Mouse (Mus musculus) embryonic facial prominence, embryonic 15.5 days (tissue): ENCODE data around the gene Hdac5. TPM values are rescaled to one million over a fixed set of nuclear protein-coding genes. Genes with fewer than 3 reads are reported as not detected.
A peak's percentile ranks its signal among the peaks of the same experiment; 100 is the strongest.

Source experiments
- ATAC-seq: fragments of 200-750 bp; cut with Nextera tagmentation; 2 replicates; pipeline ENCODE4 v1.8.0; 2017; ENCODE audit warnings: low read depth, moderate TSS enrichment; ENCODE audit not compliant: insufficient number of reproducible peaks, low FRiP score, low TSS enrichment
- H3K27ac ChIP-seq: fragments of 300-500 bp; sonication (generic); replicated peaks from 2 replicates; pipeline ENCODE4 v1.5.1; 2015; ENCODE audit warnings: mild to moderate bottlenecking, inconsistent platforms
- H3K27me3 ChIP-seq: fragments of 300-500 bp; sonication (generic); 2 replicates; pipeline ENCODE4 v1.6.1; 2015; ENCODE audit warnings: inconsistent platforms
- H3K36me3 ChIP-seq: fragments of 300-500 bp; sonication (generic); 2 replicates; pipeline ENCODE4 v1.6.1; 2015; ENCODE audit warnings: mild to moderate bottlenecking, inconsistent platforms
- H3K4me1 ChIP-seq: fragments of 300-500 bp; sonication (generic); 2 replicates; pipeline ENCODE4 v1.6.1; 2015; ENCODE audit warnings: inconsistent platforms
- H3K4me2 ChIP-seq: fragments of 300-500 bp; sonication (generic); replicated peaks from 2 replicates; pipeline ENCODE4 v1.6.1; 2015; ENCODE audit warnings: mild to moderate bottlenecking, inconsistent platforms
- H3K4me3 ChIP-seq: fragments of 300-500 bp; sonication (generic); replicated peaks from 2 replicates; pipeline ENCODE4 v1.5.1; 2015; ENCODE audit warnings: mild to moderate bottlenecking, inconsistent platforms
- H3K9ac ChIP-seq: fragments of 300-500 bp; sonication (generic); 2 replicates; pipeline ENCODE4 v1.6.1; 2015; ENCODE audit warnings: inconsistent platforms
- H3K9me3 ChIP-seq: fragments of 300-500 bp; sonication (generic); replicated peaks from 2 replicates; pipeline ENCODE4 v1.6.1; 2016; ENCODE audit warnings: inconsistent platforms
- WGBS: fragments of 180-500 bp; shearing (Covaris S2); methylation state at CpG from one replicate; pipeline ENCODE4 v1.1.7; 2015; 5-methylcytosine and 5-hydroxymethylcytosine counted together
- polyA plus RNA-seq: library from polyadenylated mRNA; unstranded; fragments of >200 nt; fragmentation: Nextera tagmentation; extraction: Ambion mirVana; gene quantifications from 2 replicates; pipeline ENCODE4 v1.2.1, GENCODE M21; 2015

The Hdac5 gene
- polyA plus RNA-seq, 1 experiment from 2014 or later, result 106 TPM

DNA sequence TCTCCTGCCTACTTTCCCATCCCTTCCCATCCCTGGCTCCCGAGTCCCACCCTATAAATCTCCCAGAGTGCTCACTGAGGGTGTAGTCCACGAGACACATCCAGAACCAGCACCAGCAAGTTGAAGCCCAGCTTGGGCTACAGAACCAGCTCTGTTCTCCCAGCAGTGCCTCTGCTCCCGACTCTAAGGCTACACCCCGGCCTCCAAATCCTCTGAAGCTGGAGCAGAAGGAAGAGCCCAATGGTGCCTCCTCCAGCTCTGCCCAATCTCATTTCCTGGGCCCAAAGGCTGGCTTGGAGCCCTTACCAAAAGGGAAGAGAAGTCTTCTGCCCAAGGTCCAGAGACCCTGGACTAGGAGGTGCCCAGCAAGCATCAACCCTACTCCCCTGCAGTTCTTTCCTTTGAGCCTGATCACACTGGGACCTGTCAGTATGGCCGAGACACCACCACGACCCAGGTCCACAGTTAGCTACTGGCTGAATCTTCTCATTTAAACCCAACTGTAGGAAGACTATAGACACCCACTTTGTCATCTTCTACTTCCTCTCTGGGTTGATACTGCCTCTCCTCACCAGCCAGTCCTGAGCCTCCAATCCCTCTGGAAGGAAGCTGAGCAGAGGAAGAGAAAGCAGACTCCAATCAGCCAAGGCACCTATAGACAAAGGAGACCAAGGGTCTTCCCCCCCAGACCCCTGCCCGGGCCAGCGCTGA is 8.6 kb downstream of the Hdac5 start:
- 85% methylated on average over 8 of the region's 8 CpGs for WGBS
- no peak overlapping the region for H3K4me3 ChIP-seq
- no peak overlapping the region for H3K9ac ChIP-seq
- no peak for ATAC-seq
- peaks cover 13% of the 10 kb centered on the region; the same call in 1 of the 2 replicates for H3K36me3 ChIP-seq
- no peaks in the 10 kb centered on the region for H3K27me3 ChIP-seq
- peak overlapping the region; percentile 88 for H3K27ac ChIP-seq
- H3K9me3 ChIP-seq, result no peaks in the 10 kb centered on the region
- H3K4me2 ChIP-seq, result no peak overlapping the region
- peaks cover 100% of the 10 kb centered on the region for H3K4me1 ChIP-seq

DNA sequence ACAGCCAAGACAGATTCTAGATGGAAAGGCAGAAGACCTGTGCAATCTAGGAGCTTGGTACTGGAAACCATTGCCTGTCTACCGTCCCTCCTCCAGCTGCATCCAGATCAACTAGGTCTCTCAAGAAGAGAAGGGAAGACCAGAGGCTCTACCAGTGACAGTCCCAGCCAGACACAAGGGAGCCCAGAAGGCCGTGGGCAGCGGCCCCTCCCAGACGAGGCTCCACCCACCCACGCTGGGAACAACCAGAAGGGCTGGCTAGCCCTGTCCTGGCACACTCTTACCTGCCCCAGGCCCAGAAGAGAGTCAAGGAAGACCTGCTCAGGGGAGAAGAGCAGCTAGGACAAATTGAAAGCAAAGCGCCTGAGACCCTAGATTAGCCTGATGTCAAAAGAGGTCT is 9.5 kb downstream of the Hdac5 start:
- Histone ChIP-seq H3K4me3 (no peak overlapping the region), H3K4me2 (0 out of 2 replicates have a peak overlapping the region, but pooled peaks have one; percentile 2), H3K4me1 (peaks cover 100% of the 10 kb centered on the region), H3K9me3 (no peaks in the 10 kb centered on the region), H3K36me3 (peaks cover 13% of the 10 kb centered on the region; the same call in 1 of the 2 replicates), H3K27ac (peak overlapping the region; percentile 88), H3K9ac (no peak overlapping the region), H3K27me3 (no peaks in the 10 kb centered on the region)
- ATAC-seq, result no peak
- WGBS, result 56% methylated on average over 6 of the region's 6 CpGs

- Histone ChIP-seq H3K4me1 (peaks cover 100% of the 10 kb centered on the region), H3K4me2 (0 out of 2 replicates have a peak overlapping the region, but pooled peaks have one; percentile 2), H3K9me3 (no peaks in the 10 kb centered on the region), H3K4me3 (no peak overlapping the region), H3K36me3 (peaks cover 13% of the 10 kb centered on the region; the same call in 1 of the 2 replicates), H3K27me3 (no peaks in the 10 kb centered on the region), H3K27ac (peak overlapping the region; percentile 88), H3K9ac (no peak overlapping the region)
- ATAC-seq, result no peak
- WGBS, result 63% methylated on average over 4 of the region's 4 CpGs
Observed at GRCm38 (mm10) chr11:102219994-102220346, 10.0 kb downstream of the Hdac5 start.

- peaks cover 13% of the 10 kb centered on the region; the same call in 1 of the 2 replicates for H3K36me3 ChIP-seq
- H3K27ac ChIP-seq, result peak overlapping the region; percentile 88
- H3K27me3 ChIP-seq, result no peaks in the 10 kb centered on the region
- peak overlapping the region; percentile 86 for H3K4me2 ChIP-seq
- ATAC-seq, result no peak
- no peaks in the 10 kb centered on the region for H3K9me3 ChIP-seq
- H3K9ac ChIP-seq, result no peak overlapping the region
- 61% methylated on average over 14 of the region's 14 CpGs for WGBS
- H3K4me1 ChIP-seq, result peaks cover 100% of the 10 kb centered on the region
- H3K4me3 ChIP-seq, result peak overlapping the region; percentile 49
Observed at GRCm38 (mm10) chr11:102219247-102219993, 10.5 kb downstream of the Hdac5 start.

DNA sequence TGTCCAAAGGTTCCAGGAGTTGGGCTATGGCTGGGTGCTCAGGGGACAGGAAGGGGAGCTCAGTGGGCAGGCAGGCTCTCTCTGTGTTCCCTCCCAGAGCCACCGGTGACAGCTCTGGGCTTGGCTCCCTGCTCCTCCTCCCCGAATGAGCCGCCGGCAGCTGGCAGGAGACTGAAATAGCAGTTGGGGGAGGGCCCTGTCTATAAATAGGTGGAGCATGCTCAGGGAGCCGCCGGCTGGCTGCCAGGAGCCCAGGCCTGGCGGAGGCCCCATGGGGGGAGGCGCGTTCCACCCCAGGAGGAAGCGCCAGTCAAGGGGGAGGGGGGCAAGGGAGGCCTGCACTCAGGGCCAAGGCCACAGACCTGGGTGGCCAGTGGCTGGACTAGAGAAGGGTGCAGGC is 11.2 kb downstream of the Hdac5 start:
- Histone ChIP-seq H3K9ac (peak overlapping the region; percentile 47), H3K9me3 (no peaks in the 10 kb centered on the region), H3K36me3 (peaks cover 9% of the 10 kb centered on the region; the same call in 1 of the 2 replicates), H3K4me1 (peaks cover 100% of the 10 kb centered on the region), H3K27me3 (no peaks in the 10 kb centered on the region), H3K27ac (peak overlapping the region; percentile 88), H3K4me2 (peak overlapping the region; percentile 86), H3K4me3 (peak overlapping the region; percentile 49)
- WGBS, result 0% methylated on average over 10 of the region's 10 CpGs
- ATAC-seq, result peak; percentile 86

DNA sequence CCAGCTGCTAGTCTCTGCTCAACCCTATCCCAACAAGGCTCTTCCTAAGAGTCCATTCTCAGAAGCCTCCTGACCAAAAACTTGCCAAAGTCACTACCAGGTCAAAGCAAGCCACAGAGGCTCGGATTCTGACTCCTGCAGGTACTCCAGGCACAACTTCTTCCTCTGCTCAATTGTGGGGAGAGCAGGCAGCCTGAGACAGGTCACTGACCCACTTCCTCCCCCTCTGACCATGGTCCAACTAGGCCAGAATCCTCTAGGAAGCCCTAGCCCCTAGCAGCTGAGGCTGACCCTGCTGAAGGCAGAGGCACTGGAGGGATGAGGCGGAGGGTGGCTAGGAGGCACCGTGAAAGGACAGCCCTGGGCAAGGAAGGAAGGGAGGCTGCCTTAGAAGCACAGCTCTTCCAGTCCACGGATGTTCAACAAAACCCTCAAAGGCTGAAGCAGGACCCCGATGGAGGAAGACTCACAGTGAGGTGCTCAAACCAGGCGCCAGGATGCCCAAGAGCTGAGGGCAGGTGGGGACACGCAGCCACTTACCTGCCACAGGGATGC is 12.0 kb downstream of the Hdac5 start:
- Histone ChIP-seq H3K9me3 (no peaks in the 10 kb centered on the region), H3K27me3 (no peaks in the 10 kb centered on the region), H3K4me2 (peak overlapping the region; percentile 86), H3K36me3 (peaks cover 9% of the 10 kb centered on the region; the same call in 1 of the 2 replicates), H3K4me3 (peak overlapping the region; percentile 49), H3K4me1 (peaks cover 97% of the 10 kb centered on the region), H3K27ac (peak overlapping the region; percentile 88), H3K9ac (peak overlapping the region; percentile 47; the same call in 1 of the 2 replicates)
- WGBS, result 44% methylated on average over 7 of the region's 7 CpGs
- no peak for ATAC-seq

- Histone ChIP-seq H3K9me3 (no peaks in the 10 kb centered on the region), H3K4me1 (peaks cover 97% of the 10 kb centered on the region), H3K36me3 (peaks cover 9% of the 10 kb centered on the region; the same call in 1 of the 2 replicates), H3K4me2 (peak overlapping the region; percentile 86), H3K9ac (peak overlapping the region; percentile 13), H3K27me3 (no peaks in the 10 kb centered on the region), H3K4me3 (peak overlapping the region; percentile 49), H3K27ac (peak overlapping the region; percentile 88)
- WGBS, result 65% methylated on average over 6 of the region's 6 CpGs
- ATAC-seq, result no peak
Observed at GRCm38 (mm10) chr11:102217396-102217795, 12.6 kb downstream of the Hdac5 start.

DNA sequence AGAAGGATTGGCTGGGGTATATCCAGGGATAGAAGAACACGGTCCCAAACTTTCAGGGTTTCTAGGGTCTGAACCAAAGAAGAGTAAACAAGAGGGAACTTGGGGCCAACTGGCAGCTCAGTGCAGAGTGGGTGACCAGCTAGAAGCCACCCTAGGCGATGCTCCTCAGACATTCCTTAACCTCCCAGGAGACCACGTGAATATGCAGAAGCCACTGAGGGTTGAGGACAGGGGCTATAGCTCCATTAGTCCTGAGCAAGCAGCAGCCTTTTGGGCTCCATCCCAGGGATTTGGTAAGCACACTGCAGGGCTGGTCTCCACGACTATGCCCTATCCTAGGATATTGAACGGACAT is 13.1 kb downstream of the Hdac5 start:
- H3K9me3 ChIP-seq, result no peaks in the 10 kb centered on the region
- peak overlapping the region; percentile 86 for H3K4me2 ChIP-seq
- H3K9ac ChIP-seq, result no peak overlapping the region
- H3K27ac ChIP-seq, result peak overlapping the region; percentile 88
- ATAC-seq, result no peak
- 43% methylated on average over 5 of the region's 5 CpGs for WGBS
- H3K4me3 ChIP-seq, result peak overlapping the region; percentile 49
- H3K36me3 ChIP-seq, result peaks cover 9% of the 10 kb centered on the region; the same call in 1 of the 2 replicates
- H3K4me1 ChIP-seq, result peaks cover 97% of the 10 kb centered on the region
- no peaks in the 10 kb centered on the region for H3K27me3 ChIP-seq

GRCm38 (mm10) chr11:102216056-102216885 is 13.7 kb downstream of the Hdac5 start:
- Histone ChIP-seq H3K9ac (no peak overlapping the region), H3K27ac (peak overlapping the region; percentile 88), H3K36me3 (peaks cover 7% of the 10 kb centered on the region; the same call in 1 of the 2 replicates), H3K4me1 (peaks cover 97% of the 10 kb centered on the region), H3K4me3 (peak overlapping the region; percentile 49), H3K27me3 (no peaks in the 10 kb centered on the region), H3K4me2 (peak overlapping the region; percentile 86), H3K9me3 (no peaks in the 10 kb centered on the region)
- 35% methylated on average over 12 of the region's 12 CpGs for WGBS
- ATAC-seq, result no peak

- H3K4me1 ChIP-seq, result peaks cover 95% of the 10 kb centered on the region
- 0 out of 2 replicates have a peak overlapping the region, but pooled peaks have one; percentile 49 for H3K4me3 ChIP-seq
- 41% methylated on average over 11 of the region's 11 CpGs for WGBS
- peak overlapping the region; percentile 86 for H3K4me2 ChIP-seq
- H3K27me3 ChIP-seq, result no peaks in the 10 kb centered on the region
- H3K27ac ChIP-seq, result peak overlapping the region; percentile 74; the same call in 1 of the 2 replicates
- H3K9me3 ChIP-seq, result no peaks in the 10 kb centered on the region
- no peak for ATAC-seq
- H3K36me3 ChIP-seq, result peaks cover under 1% of the 10 kb centered on the region; the same call in 1 of the 2 replicates
- H3K9ac ChIP-seq, result no peak overlapping the region
Observed at GRCm38 (mm10) chr11:102215511-102215910, 14.5 kb downstream of the Hdac5 start.
